Mouse (Mus musculus) liver, embryonic 16.5 days (tissue): ENCODE data around the gene Tubgcp3. TPM values are rescaled to one million over a fixed set of nuclear protein-coding genes. Genes with fewer than 3 reads are reported as not detected.
"Not testable (repeated sequence)": the region's sequence is repeated elsewhere in the genome, so short reads cannot be mapped to it uniquely, and the experiment has no call there.

Experiments used
- ATAC-seq: fragments of 200-750 bp; cut with Nextera tagmentation; 2 replicates; pipeline ENCODE4 v1.8.0; 2017; ENCODE audit warnings: low read depth, mild to moderate bottlenecking, moderate number of reproducible peaks, moderate library complexity
- H3K27ac ChIP-seq: fragments of 300-500 bp; sonication (generic); 2 replicates; pipeline ENCODE4 v1.5.1; 2014; ENCODE audit warnings: mild to moderate bottlenecking, low read length
- H3K27me3 ChIP-seq: fragments of 300-500 bp; sonication (generic); 2 replicates; pipeline ENCODE4 v1.6.1; 2014; ENCODE audit warnings: low read depth, low read length, mixed read lengths; ENCODE audit not compliant: control insufficient read depth, insufficient read depth
- H3K36me3 ChIP-seq: fragments of 300-500 bp; sonication (generic); 2 replicates; pipeline ENCODE4 v1.6.1; 2014; ENCODE audit warnings: mild to moderate bottlenecking; ENCODE audit not compliant: control insufficient read depth, insufficient read depth
- H3K4me1 ChIP-seq: fragments of 300-500 bp; sonication (generic); 2 replicates; pipeline ENCODE4 v1.6.1; 2014; ENCODE audit warnings: low read depth, low read length, mixed read lengths; ENCODE audit not compliant: control insufficient read depth
- H3K4me2 ChIP-seq: fragments of 300-500 bp; sonication (generic); 2 replicates; pipeline ENCODE4 v1.6.1; 2014; ENCODE audit warnings: low read depth, low read length, mixed read lengths
- H3K4me3 ChIP-seq: fragments of 300-500 bp; sonication (generic); 2 replicates; pipeline ENCODE4 v1.5.1; 2014; ENCODE audit warnings: low read depth, mild to moderate bottlenecking, low read length
- H3K9ac ChIP-seq: fragments of 300-500 bp; sonication (generic); 2 replicates; pipeline ENCODE4 v1.6.1; 2014; ENCODE audit warnings: low read depth, low read length
- H3K9me3 ChIP-seq: fragments of 300-500 bp; sonication (generic); replicated peaks from 2 replicates; pipeline ENCODE4 v1.6.1; 2016; ENCODE audit warnings: low read length; ENCODE audit not compliant: control insufficient read depth
- WGBS: fragments of 180-500 bp; shearing (Covaris S2); extraction: QIAGEN DNeasy Blood & Tissue Kit; methylation state at CpG from one replicate; pipeline ENCODE4 v1.1.7; 2014; ENCODE audit not compliant: insufficient replicate concordance; 5-methylcytosine and 5-hydroxymethylcytosine counted together
- polyA plus RNA-seq: library from polyadenylated mRNA; unstranded; fragments of >200 nt; fragmentation: Nextera tagmentation; extraction: Ambion mirVana; gene quantifications from 2 replicates; pipeline ENCODE4 v1.2.1, GENCODE M21; 2015

Gene Tubgcp3
- polyA plus RNA-seq, 1 experiment from 2014 or later: 21.0 TPM

DNA sequence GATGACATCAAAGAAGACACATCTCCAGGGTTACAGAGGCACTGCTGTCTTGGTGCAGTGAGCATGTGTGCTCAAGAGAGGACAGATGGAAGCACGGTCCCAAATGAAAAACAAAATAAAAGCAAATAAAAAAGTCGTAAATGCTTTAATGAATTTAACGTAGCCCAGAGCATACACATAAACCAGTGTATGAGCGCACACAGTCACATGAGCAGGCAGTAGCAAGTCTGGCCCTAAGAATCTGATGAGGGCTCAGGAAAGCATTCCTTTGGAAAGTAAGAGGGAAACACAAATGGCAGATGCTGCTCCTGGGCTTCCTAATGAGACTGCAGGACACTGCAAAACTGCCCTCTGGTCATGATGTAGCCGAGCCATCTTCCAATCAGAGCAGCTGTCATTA is 46.2 kb downstream of the Tubgcp3 start:
- no peaks in the 10 kb centered on the region for H3K27me3 ChIP-seq
- no peak overlapping the region for H3K9ac ChIP-seq
- H3K27ac ChIP-seq: no peak overlapping the region
- ATAC-seq: no peak
- H3K4me2 ChIP-seq: no peak overlapping the region
- H3K4me1 ChIP-seq: no peaks in the 10 kb centered on the region
- H3K36me3 ChIP-seq: peaks cover 44% of the 10 kb centered on the region
- H3K9me3 ChIP-seq: no peaks in the 10 kb centered on the region
- H3K4me3 ChIP-seq: no peak overlapping the region
- WGBS: 85% methylated on average over 5 of the region's 5 CpGs

DNA sequence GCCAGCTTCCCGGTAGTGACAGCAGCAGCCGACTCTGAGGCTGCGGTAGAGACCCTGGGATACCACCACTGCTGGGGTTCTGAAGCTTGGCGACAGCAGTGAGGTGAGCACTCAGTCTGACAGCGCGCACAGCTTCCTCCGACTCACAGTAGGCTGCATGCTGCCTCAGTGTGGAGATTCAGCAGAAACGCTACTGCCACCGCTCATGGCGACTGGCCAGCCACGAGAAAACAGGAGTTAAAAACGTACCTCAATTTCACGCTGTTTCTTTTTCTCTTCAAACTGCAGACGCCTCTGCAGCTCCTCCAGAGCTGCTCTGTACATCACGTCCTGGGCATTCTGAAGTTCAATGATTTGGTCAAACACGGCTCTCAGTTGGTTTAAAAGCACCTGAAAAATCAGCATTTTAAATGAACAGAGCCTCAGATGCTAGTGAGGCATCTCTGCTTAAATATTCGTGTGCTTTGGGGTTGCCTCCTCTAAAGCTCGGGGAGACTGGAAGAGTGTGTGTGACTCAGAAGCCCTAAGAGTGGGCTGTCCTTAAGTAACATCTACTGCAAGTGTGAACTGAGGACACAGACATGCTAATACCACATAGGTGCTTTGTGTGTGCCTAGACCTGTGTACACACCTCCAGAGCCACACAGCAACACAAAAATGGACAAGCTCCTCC is 50.4 kb downstream of the Tubgcp3 start:
- H3K36me3 ChIP-seq: peaks cover 41% of the 10 kb centered on the region
- H3K9me3 ChIP-seq: no peaks in the 10 kb centered on the region
- H3K4me2 ChIP-seq: no peak overlapping the region
- H3K27ac ChIP-seq: no peak overlapping the region
- ATAC-seq: no peak
- H3K27me3 ChIP-seq: no peaks in the 10 kb centered on the region
- WGBS: 90% methylated on average over 18 of the region's 18 CpGs
- H3K9ac ChIP-seq: no peak overlapping the region
- no peaks in the 10 kb centered on the region for H3K4me1 ChIP-seq
- H3K4me3 ChIP-seq: no peak overlapping the region

DNA sequence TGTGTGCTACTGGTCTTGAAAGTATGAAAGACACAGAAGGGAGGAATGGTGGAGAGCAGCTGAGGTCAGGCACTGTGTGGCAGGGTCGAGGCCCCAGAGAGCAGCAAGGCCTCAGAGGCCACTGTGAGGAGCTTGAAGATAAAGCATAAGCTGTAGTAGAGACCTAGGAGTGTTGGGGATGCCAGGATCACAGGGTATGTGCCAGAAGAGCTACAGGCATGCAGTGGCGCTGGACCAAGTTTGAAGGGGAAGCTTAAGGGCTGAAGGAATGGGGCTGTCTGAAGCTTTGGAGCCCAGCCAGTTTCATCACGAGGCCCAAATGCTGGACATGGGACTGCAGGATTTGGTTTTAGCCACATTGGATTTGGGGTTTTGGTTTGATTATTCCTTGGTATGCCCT is 54.7 kb downstream of the Tubgcp3 start:
- H3K9ac ChIP-seq, ATAC-seq, H3K4me2 ChIP-seq, H3K27ac ChIP-seq, H3K4me1 ChIP-seq, H3K27me3 ChIP-seq, H3K9me3 ChIP-seq, H3K4me3 ChIP-seq: not testable (repeated sequence)
- 79% methylated on average over 3 of the region's 3 CpGs for WGBS
- peaks cover 33% of the 10 kb centered on the region for H3K36me3 ChIP-seq

DNA sequence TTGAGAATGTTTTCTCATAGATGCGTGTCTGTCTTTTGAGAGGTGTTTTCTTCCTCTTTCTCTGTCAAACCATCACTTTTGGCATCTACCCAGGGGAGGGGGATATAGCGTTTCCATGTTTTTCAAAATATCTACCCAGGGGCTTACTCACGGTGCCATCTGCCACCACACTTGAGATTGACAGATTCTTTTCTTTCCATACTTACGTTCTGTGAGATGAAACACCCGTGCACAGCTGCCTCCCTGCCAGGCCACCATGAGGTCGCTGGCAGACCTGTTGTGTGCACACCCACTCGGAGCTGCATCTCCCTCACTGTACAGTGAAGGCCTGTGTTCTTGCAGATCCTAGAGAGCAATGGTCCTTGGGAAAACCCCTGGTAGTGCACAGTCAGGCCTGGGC is 58.8 kb downstream of the Tubgcp3 start:
- Histone ChIP-seq H3K9ac (no peak overlapping the region), H3K9me3 (no peaks in the 10 kb centered on the region), H3K27me3 (peaks cover 3% of the 10 kb centered on the region), H3K36me3 (peaks cover 12% of the 10 kb centered on the region), H3K4me3 (no peak overlapping the region), H3K4me2 (no peak overlapping the region), H3K4me1 (no peaks in the 10 kb centered on the region), H3K27ac (no peak overlapping the region)
- WGBS: 80% methylated on average over 7 of the region's 7 CpGs
- no peak for ATAC-seq

DNA sequence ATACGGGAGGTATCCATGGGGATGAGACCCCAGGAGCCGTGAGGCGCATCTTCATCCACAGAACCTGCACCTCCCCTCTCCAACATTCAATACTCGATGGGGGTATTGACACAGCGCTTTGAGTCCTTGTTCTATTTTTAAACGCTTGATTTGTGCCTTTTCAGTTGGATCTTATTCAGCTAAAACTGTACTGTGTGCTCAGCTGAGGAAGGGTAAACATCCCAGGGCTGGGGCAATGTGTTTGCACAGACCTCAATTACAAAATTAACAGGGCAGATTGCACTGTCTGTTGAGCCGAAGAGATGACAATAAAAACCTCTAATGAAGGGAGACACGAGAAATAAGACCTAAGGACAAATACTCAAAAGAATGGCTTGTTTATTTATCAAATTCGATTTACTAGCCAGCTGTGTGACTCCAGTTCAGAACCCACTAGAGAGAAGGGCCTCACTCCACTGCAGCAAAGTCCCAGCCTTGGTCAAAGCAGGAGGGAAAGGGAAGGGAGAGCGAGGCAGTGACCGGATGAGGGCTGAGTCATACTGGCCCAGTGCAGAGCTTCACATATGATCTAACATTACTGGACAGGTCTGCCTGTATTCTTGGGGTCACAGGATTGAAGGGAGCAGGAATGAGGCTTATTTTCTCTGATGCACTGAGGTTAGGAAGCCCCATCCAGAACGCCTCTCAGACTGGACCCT is 62.1 kb downstream of the Tubgcp3 start:
- peak; percentile 48; the same call in 1 of the 2 replicates for ATAC-seq
- peaks cover 3% of the 10 kb centered on the region for H3K36me3 ChIP-seq

DNA sequence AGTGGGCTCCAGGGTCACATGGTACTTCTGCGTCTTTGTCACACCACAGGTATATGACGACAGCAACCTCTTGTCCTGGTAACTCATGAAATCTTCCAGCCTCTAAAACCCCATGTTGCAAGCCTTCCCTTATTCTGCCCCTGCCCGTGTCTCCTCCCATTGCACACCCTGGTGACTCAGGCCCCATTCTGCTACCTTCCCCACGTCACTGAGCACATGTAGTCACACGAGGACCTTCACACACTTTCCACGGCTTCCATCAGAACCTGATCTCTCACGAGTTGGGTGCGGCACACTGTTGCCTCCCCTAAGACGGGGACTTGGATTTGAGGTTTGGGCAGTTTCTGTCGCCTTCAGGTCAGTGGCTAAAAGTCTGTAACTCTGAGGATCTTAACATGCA is 63.2 kb downstream of the Tubgcp3 start:
- H3K4me1 ChIP-seq: no peaks in the 10 kb centered on the region
- H3K9me3 ChIP-seq: no peaks in the 10 kb centered on the region
- 63% methylated on average over 10 of the region's 10 CpGs for WGBS
- no peak for ATAC-seq
- H3K36me3 ChIP-seq: no peaks in the 10 kb centered on the region
- no peak overlapping the region for H3K4me3 ChIP-seq
- H3K9ac ChIP-seq: no peak overlapping the region
- peaks cover 9% of the 10 kb centered on the region for H3K27me3 ChIP-seq
- no peak overlapping the region for H3K4me2 ChIP-seq
- no peak overlapping the region for H3K27ac ChIP-seq

More for the DNA sequence above, 62.1 kb downstream of the Tubgcp3 start:
- H3K27me3 ChIP-seq: peaks cover 6% of the 10 kb centered on the region
- no peaks in the 10 kb centered on the region for H3K9me3 ChIP-seq
- H3K4me2 ChIP-seq: no peak overlapping the region
- WGBS: 59% methylated on average over 12 of the region's 12 CpGs
- no peaks in the 10 kb centered on the region for H3K4me1 ChIP-seq
- no peak overlapping the region for H3K27ac ChIP-seq
- H3K9ac ChIP-seq: no peak overlapping the region
- no peak overlapping the region for H3K4me3 ChIP-seq

DNA sequence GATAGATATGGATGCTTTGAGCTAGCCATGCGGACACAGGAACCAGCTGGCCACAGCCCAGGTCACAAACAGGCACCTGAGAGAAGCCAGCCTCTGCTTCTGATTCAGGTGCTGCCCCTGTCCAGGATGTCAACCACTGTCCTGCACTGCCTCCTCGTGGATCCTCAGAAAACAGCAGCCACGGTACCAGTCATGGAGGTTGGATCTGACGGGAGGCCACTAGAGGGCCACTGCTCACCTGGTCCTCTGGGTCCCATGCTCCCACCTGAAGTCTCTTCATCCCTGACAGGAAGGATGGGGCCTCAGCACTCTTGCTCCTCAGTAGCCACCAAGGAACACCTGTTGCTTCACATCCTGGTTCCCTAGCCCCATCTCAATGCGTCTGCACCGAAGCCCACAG is 64.8 kb downstream of the Tubgcp3 start:
- Histone ChIP-seq H3K4me2 (no peak overlapping the region), H3K36me3 (no peaks in the 10 kb centered on the region), H3K27ac (no peak overlapping the region), H3K27me3 (peaks cover 9% of the 10 kb centered on the region), H3K9ac (no peak overlapping the region), H3K4me1 (no peaks in the 10 kb centered on the region), H3K9me3 (no peaks in the 10 kb centered on the region), H3K4me3 (no peak overlapping the region)
- WGBS: 24% methylated on average over 6 of the region's 6 CpGs
- ATAC-seq: no peak

DNA sequence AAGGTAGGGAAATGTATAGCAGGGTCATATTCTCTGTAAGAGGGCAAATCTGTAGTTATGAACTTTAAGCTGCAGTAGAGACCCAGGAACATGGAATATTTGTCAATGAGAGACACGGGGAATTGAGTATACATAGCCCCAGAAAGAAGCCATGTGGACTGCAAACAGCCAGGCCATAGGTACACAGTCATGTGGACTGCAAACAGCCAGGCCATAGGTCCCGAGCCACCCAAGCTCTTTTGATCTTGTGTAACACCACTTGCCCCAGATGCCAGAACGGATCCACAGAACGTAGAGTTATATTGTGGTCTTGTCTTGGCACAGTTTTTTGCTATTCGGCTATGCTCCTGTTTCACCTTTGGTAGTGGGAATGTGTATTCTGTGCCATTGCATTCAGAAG is 88.3 kb downstream of the Tubgcp3 start:
- no peaks in the 10 kb centered on the region for H3K9me3 ChIP-seq
- no peaks in the 10 kb centered on the region for H3K36me3 ChIP-seq
- no peak overlapping the region for H3K4me2 ChIP-seq
- no peaks in the 10 kb centered on the region for H3K4me1 ChIP-seq
- no peak overlapping the region for H3K27ac ChIP-seq
- 52% methylated on average over 5 of the region's 5 CpGs for WGBS
- H3K27me3 ChIP-seq: no peaks in the 10 kb centered on the region
- no peak overlapping the region for H3K4me3 ChIP-seq
- peak; percentile 80 for ATAC-seq
- H3K9ac ChIP-seq: no peak overlapping the region

DNA sequence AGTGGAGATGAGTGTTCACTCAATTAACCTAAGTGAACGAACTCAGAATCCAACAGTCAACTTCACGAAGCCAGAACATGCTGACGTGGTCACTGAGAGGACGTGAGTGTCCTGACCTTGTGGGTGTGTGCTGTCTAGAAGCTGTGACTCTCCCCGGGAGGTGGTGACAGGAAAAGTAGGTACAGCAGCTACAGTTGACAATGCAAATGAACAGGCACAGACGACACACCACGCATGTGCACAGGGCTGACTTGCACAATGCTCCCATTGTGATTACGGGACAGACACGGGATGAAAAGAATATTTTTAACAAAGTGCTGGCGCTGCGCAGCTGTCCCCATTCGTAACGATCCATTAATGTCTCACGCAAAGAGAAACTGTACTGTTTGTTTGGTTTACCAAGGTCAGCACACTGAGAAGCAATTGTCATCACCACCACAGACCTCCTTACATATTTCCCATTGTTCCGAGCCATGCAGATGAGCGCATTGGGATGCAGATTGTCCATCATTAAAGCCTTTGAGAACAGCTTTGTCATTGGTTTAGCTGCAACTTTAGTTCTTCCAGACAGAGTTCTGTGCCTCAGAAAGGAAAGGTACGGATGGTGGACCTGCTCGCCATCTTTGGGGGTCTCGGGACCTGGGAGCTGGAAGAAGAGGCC is 92.6 kb downstream of the Tubgcp3 start:
- not testable (repeated sequence) for H3K4me3 ChIP-seq, H3K9ac ChIP-seq, H3K27ac ChIP-seq, H3K27me3 ChIP-seq, H3K4me1 ChIP-seq, H3K9me3 ChIP-seq, ATAC-seq, H3K4me2 ChIP-seq, H3K36me3 ChIP-seq
- WGBS: 70% methylated on average over 19 of the region's 19 CpGs
